Mouse (Mus musculus) intestine, postnatal 0 days (tissue): ENCODE measurements around the gene Fosb. TPM values are rescaled to one million over a fixed set of nuclear protein-coding genes. Genes with fewer than 3 reads are reported as not detected.
A peak's percentile ranks its signal among the peaks of the same experiment; 100 is the strongest.

Experiments
- ATAC-seq: fragments of 200-750 bp; cut with Nextera tagmentation; 2 replicates; pipeline ENCODE4 v1.8.0; 2017; ENCODE audit warnings: mild to moderate bottlenecking, moderate TSS enrichment, moderate library complexity
- H3K27ac ChIP-seq: fragments of 300-500 bp; sonication (generic); 2 replicates; pipeline ENCODE4 v1.5.1; 2014; ENCODE audit warnings: mild to moderate bottlenecking, low read depth, low read length, moderate library complexity
- H3K27me3 ChIP-seq: fragments of 300-500 bp; sonication (generic); replicated peaks from 2 replicates; pipeline ENCODE4 v1.6.1; 2014; ENCODE audit warnings: low read length, mixed read lengths; ENCODE audit not compliant: control insufficient read depth, insufficient read depth
- H3K36me3 ChIP-seq: fragments of 300-500 bp; sonication (generic); 2 replicates; pipeline ENCODE4 v1.6.1; 2014; ENCODE audit warnings: mild to moderate bottlenecking, moderate library complexity; ENCODE audit not compliant: control insufficient read depth, insufficient read depth
- H3K4me1 ChIP-seq: fragments of 300-500 bp; sonication (generic); replicated peaks from 2 replicates; pipeline ENCODE4 v1.6.1; 2014; ENCODE audit warnings: antibody characterized with exemption, low read length, mixed read lengths; ENCODE audit not compliant: control insufficient read depth, insufficient read depth
- H3K4me2 ChIP-seq: fragments of 300-500 bp; sonication (generic); replicated peaks from 2 replicates; pipeline ENCODE4 v1.6.1; 2014; ENCODE audit warnings: low read depth, mild to moderate bottlenecking, moderate library complexity
- H3K4me3 ChIP-seq: fragments of 300-500 bp; sonication (generic); 2 replicates; pipeline ENCODE4 v1.5.1; 2014; ENCODE audit warnings: low read depth, low read length
- H3K9ac ChIP-seq: fragments of 300-500 bp; sonication (generic); 2 replicates; pipeline ENCODE4 v1.6.1; 2014; ENCODE audit warnings: mild to moderate bottlenecking, low read depth, low read length
- H3K9me3 ChIP-seq: fragments of 300-500 bp; sonication (generic); 2 replicates; pipeline ENCODE4 v1.6.1; 2016; ENCODE audit warnings: mixed run types; ENCODE audit not compliant: control insufficient read depth
- CTCF ChIP-seq: sonication (generic); IDR thresholded peaks from 2 replicates; pipeline ENCODE4 v1.5.1; 2016; ENCODE audit warnings: low read depth, mild to moderate bottlenecking, control low read depth, antibody characterized with exemption, moderate library complexity
- WGBS: fragments of 180-500 bp; shearing (Covaris S2); extraction: QIAGEN DNeasy Blood & Tissue Kit; methylation state at CpG from one replicate; pipeline ENCODE4 v1.1.7; 2014; 5-methylcytosine and 5-hydroxymethylcytosine counted together
- polyA plus RNA-seq: library from polyadenylated mRNA; unstranded; fragments of >200 nt; fragmentation: Nextera tagmentation; extraction: Ambion mirVana; gene quantifications from 2 replicates; pipeline ENCODE4 v1.2.1, GENCODE M21; 2015

The Fosb gene
- polyA plus RNA-seq, 1 experiment from 2014 or later, result 0.12 TPM

- Histone ChIP-seq H3K27ac (no peak overlapping the region), H3K9ac (no peak overlapping the region), H3K9me3 (no peaks in the 10 kb centered on the region), H3K4me1 (no peaks in the 10 kb centered on the region), H3K4me3 (no peak overlapping the region), H3K27me3 (0 out of 2 replicates have a peak, but pooled peaks cover 13% of the 10 kb centered on the region), H3K36me3 (no peaks in the 10 kb centered on the region), H3K4me2 (no peak overlapping the region)
- ATAC-seq, result no peak
- 46% methylated on average over 5 of the region's 5 CpGs for WGBS
- no peak for TF ChIP-seq CTCF
Observed at GRCm38 (mm10) chr7:19314033-19314432, 4.2 kb upstream of the Fosb start.

- H3K27ac ChIP-seq, result no peak overlapping the region
- peaks cover 12% of the 10 kb centered on the region for H3K27me3 ChIP-seq
- ATAC-seq, result no peak
- WGBS, result 33% methylated on average over 4 of the region's 4 CpGs
- no peak overlapping the region for H3K9ac ChIP-seq
- no peak overlapping the region for H3K4me3 ChIP-seq
- TF ChIP-seq CTCF, result no peak
- H3K36me3 ChIP-seq, result no peaks in the 10 kb centered on the region
- no peaks in the 10 kb centered on the region for H3K9me3 ChIP-seq
- no peaks in the 10 kb centered on the region for H3K4me1 ChIP-seq
- no peak overlapping the region for H3K4me2 ChIP-seq
Observed at GRCm38 (mm10) chr7:19311991-19312390, 2.1 kb upstream of the Fosb start.

- peaks cover 35% of the 10 kb centered on the region for H3K27me3 ChIP-seq
- H3K4me1 ChIP-seq, result no peaks in the 10 kb centered on the region
Observed at GRCm38 (mm10) chr7:19309278-19309883, 470 bp downstream of the Fosb start.

GRCm38 (mm10) chr7:19308454-19309277, 1.2 kb downstream of the Fosb start:
- TF ChIP-seq CTCF, result peak; percentile 65
- peak overlapping the region; percentile 68 for H3K27ac ChIP-seq
- no peaks in the 10 kb centered on the region for H3K9me3 ChIP-seq
- H3K9ac ChIP-seq, result peak overlapping the region; percentile 57
- H3K27me3 ChIP-seq, result peaks cover 37% of the 10 kb centered on the region
- H3K4me1 ChIP-seq, result no peaks in the 10 kb centered on the region
- peak overlapping the region; percentile 97 for H3K4me2 ChIP-seq
- no peaks in the 10 kb centered on the region for H3K36me3 ChIP-seq
- peak overlapping the region; percentile 71 for H3K4me3 ChIP-seq
- under 1% methylated on average over 58 of the region's 58 CpGs for WGBS
- ATAC-seq, result peak; percentile 84

More at GRCm38 (mm10) chr7:19309278-19309883, 470 bp downstream of the Fosb start:
- Histone ChIP-seq H3K4me2 (peak overlapping the region; percentile 97), H3K9ac (peak overlapping the region; percentile 57), H3K27ac (no peak overlapping the region), H3K4me3 (peak overlapping the region; percentile 71), H3K36me3 (no peaks in the 10 kb centered on the region), H3K9me3 (no peaks in the 10 kb centered on the region)
- TF ChIP-seq CTCF, result no peak
- WGBS, result under 1% methylated on average over 48 of the region's 48 CpGs
- no peak for ATAC-seq

- ATAC-seq, result peak; percentile 22
- peak overlapping the region; percentile 68 for H3K27ac ChIP-seq
- H3K27me3 ChIP-seq, result peaks cover 45% of the 10 kb centered on the region
- WGBS, result 4% methylated on average over 17 of the region's 18 CpGs
- H3K4me1 ChIP-seq, result no peaks in the 10 kb centered on the region
- H3K9me3 ChIP-seq, result no peaks in the 10 kb centered on the region
- no peak for TF ChIP-seq CTCF
- H3K4me3 ChIP-seq, result peak overlapping the region; percentile 71
- peak overlapping the region; percentile 57 for H3K9ac ChIP-seq
- peak overlapping the region; percentile 97 for H3K4me2 ChIP-seq
- H3K36me3 ChIP-seq, result no peaks in the 10 kb centered on the region
Observed at GRCm38 (mm10) chr7:19307739-19308453, 2.0 kb downstream of the Fosb start.
